Mouse (Mus musculus) neutrophil, adult 5-6 weeks (primary cell): Measurements from ENCODE around the gene Sik1. TPM values are rescaled to one million over a fixed set of nuclear protein-coding genes. Genes with fewer than 3 reads are reported as not detected.

Experiments used
- ATAC-seq: fragments of 151-379, 151-347 bp; 2 replicates; pipeline ENCODE4 v1.8.0; 2017; ENCODE audit warnings: mild to moderate bottlenecking, moderate TSS enrichment; ENCODE audit not compliant: insufficient number of reproducible peaks, poor library complexity, low FRiP score, severe bottlenecking; ENCODE audit errors: extremely low read depth
- total RNA-seq: library from RNA; stranded (forward); fragments of 200-1000 nt; gene quantifications from 2 replicates; pipeline ENCODE4 v1.2.3, GENCODE M21; 2017

Sik1 gene
- total RNA-seq, 1 experiment from 2014 or later: 90.7 TPM

GRCm38 (mm10) chr17:31820099-31820846, 35.3 kb downstream of the Sik1 start:
- no peak for ATAC-seq

GRCm38 (mm10) chr17:31819372-31819771, 36.2 kb downstream of the Sik1 start:
- no peak for ATAC-seq

DNA sequence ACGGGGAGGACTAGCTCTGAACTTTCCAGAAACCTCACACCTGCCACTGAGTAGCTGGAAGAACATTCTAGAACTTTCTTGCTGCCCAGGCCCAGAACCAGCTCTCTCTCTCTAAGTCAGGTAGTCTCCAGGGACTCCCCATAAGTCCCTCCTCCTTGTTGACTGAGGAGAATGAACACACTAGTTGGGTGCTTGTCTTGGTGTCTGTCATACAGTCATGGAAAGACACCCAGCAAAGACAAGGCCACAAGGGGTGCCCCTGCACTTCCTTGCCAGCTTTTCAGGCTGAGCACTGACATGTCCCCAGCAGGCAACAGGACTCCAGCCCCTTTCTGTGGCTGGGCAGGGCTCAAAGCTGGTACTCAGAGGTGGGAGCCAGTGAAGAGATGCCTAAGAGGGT, 37.8 kb downstream of the Sik1 start:
- ATAC-seq: no peak

DNA sequence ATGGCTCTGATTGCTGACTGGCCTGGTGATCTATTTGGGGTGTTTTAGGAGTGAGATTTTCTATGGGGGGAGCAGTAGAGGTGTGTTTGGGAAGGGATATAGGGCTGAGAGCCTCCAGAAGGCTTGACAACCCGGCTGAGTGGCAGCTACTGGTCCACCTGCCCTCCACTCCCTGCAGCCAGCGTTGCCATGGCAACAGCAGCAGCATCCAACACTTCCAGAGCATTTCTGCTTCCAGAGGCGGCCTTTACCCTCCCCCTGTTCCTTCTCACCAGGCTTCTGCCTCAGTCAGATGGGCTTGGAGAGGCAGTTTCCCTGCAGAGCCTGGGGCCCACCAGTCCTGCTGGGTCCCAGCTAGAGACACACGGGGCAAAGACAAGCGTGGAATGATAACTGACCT, 38.4 kb downstream of the Sik1 start:
- no peak for ATAC-seq

- ATAC-seq: no peak
Measured at GRCm38 (mm10) chr17:31814848-31815247, 40.8 kb downstream of the Sik1 start.

GRCm38 (mm10) chr17:31813938-31814622, 41.5 kb downstream of the Sik1 start:
- ATAC-seq: no peak

GRCm38 (mm10) chr17:31811333-31811732, 44.3 kb downstream of the Sik1 start:
- no peak for ATAC-seq

GRCm38 (mm10) chr17:31809894-31810293, 45.7 kb downstream of the Sik1 start:
- ATAC-seq: no peak

DNA sequence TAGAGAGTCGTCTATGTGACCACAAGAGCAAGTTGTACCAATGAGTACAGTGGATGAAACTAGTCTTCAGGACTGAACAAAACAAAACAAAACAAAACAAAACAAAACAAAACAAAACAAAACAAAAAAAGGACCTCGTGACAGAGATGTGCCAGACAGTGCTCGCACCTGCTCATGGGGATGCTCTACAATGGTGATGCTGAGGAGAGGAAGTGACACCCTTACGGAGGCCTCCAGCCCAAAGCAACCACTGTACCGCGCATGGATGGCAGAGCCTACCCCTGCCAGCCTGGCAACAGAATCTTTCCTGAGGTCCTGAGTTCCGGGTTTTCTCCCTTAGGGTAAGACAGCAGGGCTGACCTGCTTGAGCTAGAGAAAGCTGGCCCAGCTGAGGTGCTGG, 46.5 kb downstream of the Sik1 start:
- peak; percentile 27; the same call in 1 of the 2 replicates for ATAC-seq

- no peak for ATAC-seq
Measured at GRCm38 (mm10) chr17:31808082-31808875, 47.3 kb downstream of the Sik1 start.

- no peak for ATAC-seq
Measured at GRCm38 (mm10) chr17:31806496-31806895, 49.1 kb downstream of the Sik1 start.

DNA sequence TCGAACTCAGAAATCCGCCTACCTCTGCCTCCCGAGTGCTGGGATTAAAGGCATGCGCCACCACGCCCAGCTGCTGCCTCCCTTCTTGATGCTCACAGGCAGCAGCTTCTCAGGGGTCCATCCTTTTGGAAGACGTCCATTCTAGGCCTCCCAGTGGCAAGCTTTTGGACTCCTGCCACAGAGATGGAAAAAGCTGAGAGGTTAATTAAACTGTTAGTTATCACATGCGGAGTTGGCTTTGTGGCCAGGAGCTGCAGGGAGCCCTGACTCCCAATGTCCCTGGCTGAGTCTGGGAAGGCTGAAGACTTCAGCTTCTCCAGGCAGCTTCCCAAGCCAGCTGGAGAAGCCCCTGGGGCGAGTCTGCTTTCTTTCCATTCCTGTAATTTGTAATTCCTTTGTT, 49.6 kb downstream of the Sik1 start:
- ATAC-seq: no peak

- ATAC-seq: no peak
Measured at GRCm38 (mm10) chr17:31805585-31805984, 50.0 kb downstream of the Sik1 start.

DNA sequence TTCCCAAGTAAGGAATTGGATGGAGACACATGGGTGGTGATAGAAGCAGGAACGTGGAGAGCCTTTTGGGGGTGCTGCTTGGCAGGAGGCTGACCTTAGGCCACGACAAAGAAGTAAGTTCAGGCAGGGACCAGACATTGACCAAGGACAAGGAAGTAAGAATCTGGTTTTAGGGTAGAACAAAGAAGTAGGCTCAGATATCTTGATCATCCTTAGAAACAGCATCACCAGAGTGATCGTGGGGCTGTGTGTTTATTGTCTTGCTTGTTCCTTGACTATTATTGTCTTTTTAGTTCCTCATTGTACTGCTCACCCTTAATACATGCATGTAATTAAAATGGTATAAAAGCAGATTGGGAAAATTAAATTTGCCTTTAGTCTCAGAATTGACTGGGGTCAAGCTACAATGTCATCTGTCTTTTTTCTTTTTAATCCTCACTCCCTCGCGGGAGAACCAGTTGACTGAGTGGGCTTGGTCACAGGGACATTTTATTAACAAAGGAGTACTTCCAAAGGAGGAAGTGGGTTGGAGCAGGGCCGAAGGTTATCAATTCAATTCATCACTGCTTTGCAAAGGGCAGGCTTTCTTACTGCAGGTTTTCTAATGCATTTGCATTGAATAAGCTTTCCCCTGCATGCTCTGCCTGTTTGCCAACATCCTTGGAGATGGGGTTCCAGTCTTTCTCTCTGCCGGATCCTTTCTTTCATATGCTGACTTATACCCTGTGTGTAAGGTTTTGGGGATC, 53.2 kb downstream of the Sik1 start:
- no peak for ATAC-seq

DNA sequence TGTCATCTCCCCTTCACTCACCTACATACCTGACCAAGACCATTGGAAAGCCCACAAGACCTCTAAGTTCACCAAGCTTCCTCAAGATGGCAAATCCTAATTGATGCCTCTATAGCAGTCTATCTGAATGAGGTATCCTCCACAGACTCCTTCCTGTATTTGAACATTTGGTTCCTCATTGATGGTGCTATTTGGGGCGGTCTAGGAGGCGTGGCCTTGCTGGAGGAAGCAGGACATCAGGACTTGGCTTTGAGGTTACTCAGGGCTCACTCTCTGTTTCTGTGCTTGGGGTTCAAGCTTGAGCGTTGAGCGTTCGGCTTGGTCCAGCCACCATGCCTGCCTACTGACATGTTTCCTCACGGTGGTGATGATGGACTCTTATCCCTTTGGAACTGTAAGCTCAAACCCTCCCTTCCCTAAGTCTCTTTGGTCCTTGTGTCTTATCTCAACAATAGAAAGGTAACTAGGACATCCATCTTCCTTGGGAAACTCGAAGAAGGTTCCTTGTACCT, 54.7 kb downstream of the Sik1 start:
- ATAC-seq: peak; percentile 84

- ATAC-seq: no peak
Measured at GRCm38 (mm10) chr17:31795893-31796292, 59.7 kb downstream of the Sik1 start.
